Mouse (Mus musculus): ENCODE results near the gene Ugt3a2. TPM values are rescaled to one million over a fixed set of nuclear protein-coding genes. Genes with fewer than 3 reads are reported as not detected.

The Ugt3a2 gene
- 0.60 and 1.0 TPM in 2 replicates for polyA plus RNA-seq (2012; rRNA removed; ENCODE audit: low replicate concordance)

DNA sequence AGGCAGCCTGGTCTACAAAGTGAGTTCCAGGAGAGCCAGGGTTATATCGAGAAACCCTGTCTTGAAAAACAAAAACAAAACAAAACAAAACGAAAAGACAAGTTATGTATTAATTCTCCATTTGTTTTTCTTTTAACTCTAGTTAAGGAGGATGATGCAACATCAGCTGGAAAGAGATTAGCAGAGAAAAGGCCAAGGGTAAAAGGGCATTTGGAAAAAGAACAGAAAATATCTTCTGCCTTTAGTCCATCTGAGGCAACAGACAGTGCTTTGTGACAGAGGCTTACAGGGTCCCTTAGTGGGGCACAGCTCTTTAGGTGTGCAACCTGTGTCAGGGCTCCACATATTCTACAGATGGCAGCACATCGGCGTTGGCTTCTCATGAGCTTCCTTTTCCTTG is at the start of gene Ugt3a2:
Ugt3a2 (plus strand) TSS at position 210 of the 400 bp plus-strand sequence.

Other genes with a start within 250 kb of the Ugt3a2 start
- gene Lmbrd2, start 195.0 kb upstream of the Ugt3a2 start, polyA plus RNA-seq (2012; rRNA removed; ENCODE audit: low replicate concordance), result 6.1 and 19.5 TPM in 2 replicates
- 0.59 and 1.2 TPM in 2 replicates for gene Skp2, start 180.1 kb upstream of the Ugt3a2 start, polyA plus RNA-seq (2012; rRNA removed; ENCODE audit: low replicate concordance)
- 0.23 TPM in 1 of 2 replicates, not detected in the other for gene Ugt3a1, start 58.7 kb upstream of the Ugt3a2 start, polyA plus RNA-seq (2012; rRNA removed; ENCODE audit: low replicate concordance)
- gene Capsl, start 100.5 kb downstream of the Ugt3a2 start, polyA plus RNA-seq (2012; rRNA removed; ENCODE audit: low replicate concordance), result 2.6 and 6.4 TPM in 2 replicates
- 4.8 and 7.0 TPM in 2 replicates for gene Il7r, start 194.6 kb downstream of the Ugt3a2 start, polyA plus RNA-seq (2012; rRNA removed; ENCODE audit: low replicate concordance)

Measured in mammary gland, adult 2 months (tissue).